Mouse (Mus musculus) CH12.LX (cell line): ENCODE results near the gene Mrpl51. TPM values are rescaled to one million over a fixed set of nuclear protein-coding genes. Genes with fewer than 3 reads are reported as not detected.

Source experiments
- DNase-seq: peaks from one replicate; pipeline ENCODE4 v3.0.0-alpha.2; 2013; ENCODE audit errors: extremely low read depth
- H3K27ac ChIP-seq: 2 replicates; pipeline ENCODE4 v1.5.1; 2012; ENCODE audit warnings: low read depth, mild to moderate bottlenecking, control low read depth, moderate library complexity; ENCODE audit not compliant: insufficient read depth
- H3K27me3 ChIP-seq: replicated peaks from 2 replicates; pipeline ENCODE3; 2012; ENCODE audit warnings: inconsistent platforms
- H3K36me3 ChIP-seq, 2 experiments: replicated peaks in 1 of 2; 2 replicates each; pipeline versions ENCODE3 to v1.6.1; 2012; ENCODE audit warnings: inconsistent platforms in 1 of 2, low read length in 1 of 2, mild to moderate bottlenecking in 1 of 2, mixed read lengths in 1 of 2, moderate library complexity in 1 of 2; ENCODE audit not compliant: control insufficient read depth in 1 of 2, insufficient read depth in 1 of 2
- H3K4me1 ChIP-seq, 2 experiments: 2 replicates each; pipeline ENCODE4 v1.6.1; 2012; ENCODE audit warnings: inconsistent platforms in 1 of 2, moderate library complexity in 1 of 2; ENCODE audit not compliant: insufficient read depth in 2 of 2, control insufficient read depth in 1 of 2
- H3K4me2 ChIP-seq: 2 replicates; pipeline ENCODE4 v1.6.1; 2012; ENCODE audit warnings: low read depth, mild to moderate bottlenecking, control low read depth; ENCODE audit not compliant: poor library complexity, insufficient read depth, severe bottlenecking
- H3K4me3 ChIP-seq, 3 experiments: fragments of 150-350 bp in 1 of 3; sonication (generic) in 1 of 3; replicated peaks in 1 of 3; 2 replicates each; pipeline versions ENCODE3 to v1.5.1; 2011 to 2012; ENCODE audit warnings: low read depth in 2 of 3, low read length in 2 of 3, mild to moderate bottlenecking in 2 of 3, moderate library complexity in 2 of 3, control low read depth in 1 of 3, improper control_type of control experiment in 1 of 3, inconsistent platforms in 1 of 3, mixed read lengths in 1 of 3; ENCODE audit not compliant: poor library complexity in 1 of 3
- H3K79me2 ChIP-seq: replicated peaks from 2 replicates; pipeline ENCODE4 v1.6.1; 2012; ENCODE audit warnings: mild to moderate bottlenecking, moderate library complexity; ENCODE audit not compliant: control insufficient read depth, poor library complexity, insufficient read depth, severe bottlenecking; ENCODE audit errors: extremely low read depth
- H3K9ac ChIP-seq: 2 replicates; pipeline ENCODE4 v1.6.1; 2012; ENCODE audit warnings: low read depth, mild to moderate bottlenecking, control low read depth, moderate library complexity; ENCODE audit not compliant: insufficient read depth
- H3K9me3 ChIP-seq: replicated peaks from 2 replicates; pipeline ENCODE3; 2012; ENCODE audit warnings: low read length, inconsistent platforms, mixed read lengths
- CHD1 ChIP-seq: IDR thresholded peaks from 2 replicates; pipeline ENCODE4 v1.6.1; 2012; ENCODE audit warnings: low read depth, low read length, improper control_type of control experiment, inconsistent platforms
- CHD2 ChIP-seq: IDR thresholded peaks from 2 replicates; pipeline ENCODE4 v1.6.1; 2011; ENCODE audit warnings: low read length, improper control_type of control experiment
- GABPA ChIP-seq: IDR thresholded peaks from 2 replicates; pipeline ENCODE4 v1.6.1; 2012; ENCODE audit warnings: low read depth, low read length, improper control_type of control experiment, inconsistent platforms; ENCODE audit not compliant: insufficient replicate concordance
- HCFC1 ChIP-seq: IDR thresholded peaks from 2 replicates; pipeline ENCODE4 v1.6.1; 2012; ENCODE audit warnings: low read depth, mild to moderate bottlenecking, inconsistent platforms, low read length, improper control_type of control experiment
- IRF4 ChIP-seq: IDR thresholded peaks from 2 replicates; pipeline ENCODE4 v1.6.1; 2014; ENCODE audit warnings: low read depth, mild to moderate bottlenecking, inconsistent platforms, low read length, improper control_type of control experiment
- MAFK ChIP-seq: IDR thresholded peaks from 2 replicates; pipeline ENCODE4 v1.6.1; 2011; ENCODE audit warnings: low read length, improper control_type of control experiment; ENCODE audit not compliant: insufficient replicate concordance
- MAZ ChIP-seq: IDR thresholded peaks from 2 replicates; pipeline ENCODE4 v1.6.1; 2012; ENCODE audit warnings: low read depth, mild to moderate bottlenecking, inconsistent platforms, low read length, improper control_type of control experiment, moderate library complexity
- MXI1 ChIP-seq: IDR thresholded peaks from 2 replicates; pipeline ENCODE4 v1.6.1; 2011; ENCODE audit warnings: mild to moderate bottlenecking, low read depth, low read length, improper control_type of control experiment
- NRF1 ChIP-seq: IDR thresholded peaks from 2 replicates; pipeline ENCODE4 v1.6.1; 2014; ENCODE audit warnings: low read depth, mild to moderate bottlenecking, inconsistent platforms, low read length, improper control_type of control experiment, moderate library complexity
- PAX5 ChIP-seq: IDR thresholded peaks from 2 replicates; pipeline ENCODE4 v1.6.1; 2012; ENCODE audit warnings: low read length, inconsistent platforms, mixed read lengths
- POLR2AphosphoS2 ChIP-seq: IDR thresholded peaks from 2 replicates; pipeline ENCODE4 v1.6.1; 2011; ENCODE audit warnings: low read depth, low read length, improper control_type of control experiment
- ZKSCAN1 ChIP-seq: IDR thresholded peaks from 2 replicates; pipeline ENCODE4 v1.6.1; 2012; ENCODE audit warnings: low read depth, inconsistent platforms, low read length, improper control_type of control experiment, borderline replicate concordance
- dilution Hi-C: fragments of 300-500 bp; cut with MboI; formaldehyde crosslinking; loops from 2 replicates; pipeline ENCODE4 v1.14.3; 2020; ENCODE audit warnings: low sequenced_read_pairs; ENCODE audit not compliant: extremely low pct_unique_long_range_greater_than_20kb, extremely low pct_ligation_motif_present
- in situ Hi-C: fragments of 300-500 bp; cut with MboI; formaldehyde crosslinking; loops from 3 replicates; pipeline ENCODE4 v1.14.3; 2019; ENCODE audit warnings: low sequenced_read_pairs, low pct_ligation_motif_present, low pct_unique_long_range_greater_than_20kb, mixed read lengths
- polyA plus RNA-seq: library from polyadenylated mRNA; unstranded; fragments of >175 nt; gene quantifications from 2 replicates; pipeline ENCODE4 v1.2.1, GENCODE M21; 2012; ENCODE audit warnings: low read depth; ENCODE audit not compliant: insufficient read length
- total RNA-seq, 2 experiments: library from RNA; depleted of rRNA; stranded (reverse); fragments of 300-350 nt in 1 of 2; fragments of >200 nt in 1 of 2; gene quantifications; 2 replicates each; pipeline ENCODE4 v1.2.3; 2012 to 2014

The Mrpl51 gene
- total and polyA plus RNA-seq, 3 experiments: 120 to 184 (median 161) TPM

DNA sequence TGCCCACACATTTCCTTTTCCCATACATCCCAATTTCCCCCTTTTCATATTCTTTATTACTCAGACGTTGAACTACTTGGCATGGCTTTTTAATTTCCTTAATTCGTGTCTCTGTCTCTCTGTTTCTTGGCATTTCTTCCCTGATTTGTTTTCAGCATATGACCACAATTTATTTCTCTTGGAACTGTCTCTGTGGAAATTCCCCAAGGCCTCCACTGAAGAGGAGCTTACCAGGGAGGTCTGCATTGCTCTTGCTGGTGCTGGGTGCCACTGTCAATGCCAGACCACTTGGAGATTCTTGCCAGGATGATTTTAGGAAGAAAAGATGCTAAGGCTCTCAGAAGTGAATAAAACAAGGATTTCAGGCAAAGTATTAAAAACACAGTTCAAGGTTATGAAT is 21.0 kb downstream of the Mrpl51 start:
- H3K27ac ChIP-seq: no peak overlapping the region
- H3K79me2 ChIP-seq: no peaks in the 10 kb centered on the region
- no peak overlapping the region for H3K9ac ChIP-seq
- H3K4me1 ChIP-seq: peaks cover 0 to 8% of the 10 kb centered on the region in 2 experiments; a peak in 2 of 4 replicates
- no peak for DNase-seq
- H3K27me3 ChIP-seq: peaks cover 37% of the 10 kb centered on the region
- TF ChIP-seq IRF4 (no peak), NRF1 (no peak), ZKSCAN1 (no peak), GABPA (no peak), CHD1 (no peak), MAFK (no peak)
- TF ChIP-seq, all 38 proteins: peak for 0
- H3K4me3 ChIP-seq: no peak overlapping the region
- in situ Hi-C loops (no loop called here), dilution Hi-C loops (no loop called here)
- no peak overlapping the region for H3K4me2 ChIP-seq
- no peaks in the 10 kb centered on the region for H3K36me3 ChIP-seq
- peaks cover 7% of the 10 kb centered on the region for H3K9me3 ChIP-seq

DNA sequence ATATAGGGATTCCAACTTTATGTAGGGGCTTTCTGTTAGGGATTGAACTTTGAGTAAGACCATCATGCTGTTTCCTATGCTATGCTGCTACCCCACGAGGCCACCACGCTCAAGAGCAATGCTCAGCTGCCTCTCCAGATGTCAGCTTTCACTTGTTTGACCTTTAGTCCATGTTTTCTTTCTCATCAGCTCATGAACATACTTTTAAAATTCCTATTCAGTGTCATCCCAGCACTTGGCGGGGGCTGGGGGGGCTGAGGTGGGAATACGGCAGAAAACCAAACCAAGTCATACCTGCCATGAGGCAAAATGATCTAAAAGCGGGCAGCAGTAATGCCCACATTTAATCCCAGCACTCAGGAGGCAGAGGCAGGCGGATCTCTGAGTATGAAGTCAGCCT is 21.5 kb downstream of the Mrpl51 start:
- TF ChIP-seq MAZ (no peak), CHD2 (no peak), HCFC1 (no peak)

DNA sequence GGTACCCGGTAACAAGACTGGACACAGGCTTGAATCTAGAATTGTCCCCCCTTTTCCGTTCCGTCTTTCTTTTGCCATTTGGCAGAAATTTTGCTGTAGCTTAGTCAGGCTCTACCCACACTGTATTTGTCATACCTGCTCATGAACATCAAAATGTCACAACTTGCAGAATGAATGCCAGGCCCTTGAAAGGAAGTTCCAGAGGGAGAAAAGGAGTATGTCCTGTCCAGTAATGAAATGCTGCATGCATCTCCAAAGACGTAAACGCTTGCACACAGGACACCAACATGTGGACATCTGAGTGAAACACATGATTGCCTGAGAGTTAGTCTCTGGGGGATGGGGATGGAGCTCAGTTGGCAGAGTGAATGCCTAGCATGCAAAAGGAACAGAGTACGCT is 22.1 kb downstream of the Mrpl51 start:
- Histone ChIP-seq H3K79me2 (no peaks in the 10 kb centered on the region), H3K4me3 (no peak overlapping the region), H3K9ac (no peak overlapping the region), H3K27me3 (peaks cover 37% of the 10 kb centered on the region), H3K36me3 (peaks cover 0 to 7% of the 10 kb centered on the region in 2 experiments), H3K27ac (no peak overlapping the region), H3K4me2 (no peak overlapping the region), H3K4me1 (peaks cover 0 to 9% of the 10 kb centered on the region in 2 experiments; a peak in 2 of 4 replicates), H3K9me3 (peaks cover 7% of the 10 kb centered on the region)
- dilution Hi-C loops (no loop called here), in situ Hi-C loops (no loop called here)
- TF ChIP-seq PAX5 (no peak), ZKSCAN1 (no peak), MAZ (no peak), MXI1 (no peak), POLR2AphosphoS2 (no peak), CHD2 (no peak)
- DNase-seq: no peak

More for the DNA sequence above, 21.5 kb downstream of the Mrpl51 start:
- no peak for DNase-seq
- H3K27ac ChIP-seq: no peak overlapping the region
- no peak overlapping the region for H3K9ac ChIP-seq
- no peaks in the 10 kb centered on the region for H3K79me2 ChIP-seq
- no peak overlapping the region for H3K4me2 ChIP-seq
- in situ Hi-C loops: no loop called here
- dilution Hi-C loops: no loop called here
- peaks cover 37% of the 10 kb centered on the region for H3K27me3 ChIP-seq
- peaks cover 7% of the 10 kb centered on the region for H3K9me3 ChIP-seq
- no peak overlapping the region for H3K4me3 ChIP-seq
- peaks cover 0 to 8% of the 10 kb centered on the region in 2 experiments; a peak in 2 of 4 replicates for H3K4me1 ChIP-seq
- H3K36me3 ChIP-seq: peaks cover 0 to 5% of the 10 kb centered on the region in 2 experiments
